Mouse (Mus musculus) myocyte (in vitro differentiated cells): ENCODE results near the gene Msi1. TPM values are rescaled to one million over a fixed set of nuclear protein-coding genes. Genes with fewer than 3 reads are reported as not detected.
"Not testable (repeated sequence)": the region's sequence is repeated elsewhere in the genome, so short reads cannot be mapped to it uniquely, and the experiment has no call there.

Experiments
- H3K27me3 ChIP-seq: one replicate; pipeline ENCODE4 v1.6.1; 2011; ENCODE audit not compliant: control insufficient read depth, insufficient read depth, insufficient read length
- H3K36me3 ChIP-seq: one replicate; pipeline ENCODE4 v1.6.1; 2011; ENCODE audit not compliant: control insufficient read depth, insufficient read depth
- H3K4me2 ChIP-seq: one replicate; pipeline ENCODE4 v1.6.1; 2011; ENCODE audit warnings: low read depth, control low read depth
- H3K4me3 ChIP-seq: one replicate; pipeline ENCODE4 v1.5.1; 2011; ENCODE audit warnings: mild to moderate bottlenecking, control low read depth, moderate library complexity
- H3K79me2 ChIP-seq: one replicate; pipeline ENCODE4 v1.6.1; 2011; ENCODE audit not compliant: control insufficient read depth, insufficient read depth
- H3ac ChIP-seq: one replicate; pipeline ENCODE4 v1.6.1; 2011; ENCODE audit not compliant: control insufficient read depth, insufficient read length
- CEBPB ChIP-seq: IDR thresholded peaks from 2 replicates; pipeline ENCODE4 v1.6.1; 2011; ENCODE audit warnings: mild to moderate bottlenecking, moderate library complexity; ENCODE audit not compliant: poor library complexity, insufficient read depth, severe bottlenecking
- E2F4 ChIP-seq: IDR thresholded peaks from one replicate; pipeline ENCODE4 v1.6.1; 2011; ENCODE audit warnings: mild to moderate bottlenecking, control low read depth, moderate library complexity; ENCODE audit not compliant: insufficient read depth
- MAX ChIP-seq: IDR thresholded peaks from one replicate; pipeline ENCODE4 v1.6.1; 2011; ENCODE audit warnings: low read depth, mild to moderate bottlenecking, control low read depth
- MYOD1 ChIP-seq, 3 experiments: IDR thresholded peaks; one replicate each; pipeline ENCODE4 v1.6.1; 2011; ENCODE audit warnings: control low read depth in 2 of 3, low read depth in 2 of 3, mild to moderate bottlenecking in 2 of 3, moderate library complexity in 1 of 3; ENCODE audit not compliant: insufficient read length in 2 of 3, control insufficient read depth in 1 of 3
- MYOG ChIP-seq, 3 experiments: IDR thresholded peaks; one replicate each; pipeline ENCODE4 v1.6.1; 2011; ENCODE audit warnings: control low read depth in 2 of 3, low read depth in 2 of 3, mild to moderate bottlenecking in 2 of 3; ENCODE audit not compliant: insufficient read length in 2 of 3, control insufficient read depth in 1 of 3, insufficient read depth in 1 of 3
- POLR2A ChIP-seq: IDR thresholded peaks from one replicate; pipeline ENCODE4 v1.6.1; 2011; ENCODE audit warnings: low read depth, mild to moderate bottlenecking, control low read depth, moderate library complexity; ENCODE audit not compliant: insufficient read length
- POLR2AphosphoS2 ChIP-seq: IDR thresholded peaks from one replicate; pipeline ENCODE4 v1.6.1; 2011; ENCODE audit warnings: low read depth, control low read depth; ENCODE audit not compliant: insufficient read length
- REST ChIP-seq: IDR thresholded peaks from one replicate; pipeline ENCODE4 v1.6.1; 2011; ENCODE audit warnings: mild to moderate bottlenecking, control low read depth, moderate library complexity; ENCODE audit not compliant: insufficient read depth, insufficient read length
- SRF ChIP-seq: IDR thresholded peaks from one replicate; pipeline ENCODE4 v1.6.1; 2011; ENCODE audit warnings: low read depth; ENCODE audit not compliant: control insufficient read depth, insufficient read length
- TCF12 ChIP-seq: IDR thresholded peaks from one replicate; pipeline ENCODE4 v1.6.1; 2011; ENCODE audit warnings: mild to moderate bottlenecking, control low read depth; ENCODE audit not compliant: poor library complexity, insufficient read depth, severe bottlenecking
- TCF3 ChIP-seq: IDR thresholded peaks from one replicate; pipeline ENCODE4 v1.6.1; 2011; ENCODE audit warnings: low read depth, control low read depth; ENCODE audit not compliant: insufficient read length
- USF1 ChIP-seq: IDR thresholded peaks from one replicate; pipeline ENCODE4 v1.6.1; 2011; ENCODE audit warnings: low read depth, mild to moderate bottlenecking, control low read depth, moderate library complexity
- polyA plus RNA-seq: library from polyadenylated mRNA; unstranded; fragments of >200 nt; fragmentation: generic; extraction: Trizol; gene quantifications from one replicate; pipeline ENCODE4 v1.2.1, GENCODE M21; 2012; ENCODE audit warnings: missing spikeins

The Msi1 gene
- polyA plus RNA-seq, 1 experiment, result 0.31 TPM

GRCm38 (mm10) chr5:115490638-115491000 lies 61.2 kb downstream of the Msi1 start:
- Histone ChIP-seq H3K4me3 (peak overlapping the region; percentile 17), H3K36me3 (no peaks in the 10 kb centered on the region), H3K79me2 (no peaks in the 10 kb centered on the region), H3K27me3 (no peaks in the 10 kb centered on the region), H3K4me2 (peak overlapping the region; percentile 81), H3ac (peak overlapping the region; percentile 42)
- TF ChIP-seq TCF3 (no peak), CEBPB (no peak), MYOG (IDR thresholded peaks at IDR 0.05; ENCODE audit: control insufficient read depth in 1 of 3, insufficient read depth in 1 of 3, insufficient read length in 2 of 3, low read depth in 2 of 3) (no peak), POLR2A (no peak), TCF12 (no peak), USF1 (no peak), MYOD1 (IDR thresholded peaks at IDR 0.05; ENCODE audit: control insufficient read depth in 1 of 3, insufficient read length in 2 of 3, low read depth in 2 of 3) (no peak)

GRCm38 (mm10) chr5:115491076-115491475 lies 61.7 kb downstream of the Msi1 start:
- TF ChIP-seq MYOG (IDR thresholded peaks at IDR 0.05; ENCODE audit: control insufficient read depth in 1 of 3, insufficient read depth in 1 of 3, insufficient read length in 2 of 3, low read depth in 2 of 3) (no peak), TCF3 (no peak), SRF (no peak), MYOD1 (IDR thresholded peaks at IDR 0.05; ENCODE audit: control insufficient read depth in 1 of 3, insufficient read length in 2 of 3, low read depth in 2 of 3) (no peak), POLR2AphosphoS2 (no peak), E2F4 (no peak), REST (no peak), POLR2A (no peak), USF1 (no peak), MAX (no peak), CEBPB (no peak)
- Histone ChIP-seq H3K4me2 (peak overlapping the region; percentile 81), H3K36me3 (no peaks in the 10 kb centered on the region), H3K79me2 (no peaks in the 10 kb centered on the region), H3K27me3 (no peaks in the 10 kb centered on the region), H3ac (no peak overlapping the region), H3K4me3 (peak overlapping the region; percentile 17)

GRCm38 (mm10) chr5:115491771-115492322 lies 62.4 kb downstream of the Msi1 start:
- no peaks in the 10 kb centered on the region for H3K79me2 ChIP-seq
- TF ChIP-seq POLR2A, result peak; percentile 62
- TF ChIP-seq POLR2AphosphoS2, result peak; percentile 10
- TF ChIP-seq MYOD1 (IDR thresholded peaks at IDR 0.05; ENCODE audit: control insufficient read depth in 1 of 3, insufficient read length in 2 of 3, low read depth in 2 of 3), result peak in 2 of 3 experiments; percentile 93 to 95
- TF ChIP-seq TCF3, result peak; percentile 88
- TF ChIP-seq CEBPB, result peak; percentile 79
- no peak for TF ChIP-seq REST
- TF ChIP-seq MAX, result no peak
- peak; percentile 55 to 98 (median 94) for TF ChIP-seq MYOG (IDR thresholded peaks at IDR 0.05; ENCODE audit: control insufficient read depth in 1 of 3, insufficient read depth in 1 of 3, insufficient read length in 2 of 3, low read depth in 2 of 3)
- TF ChIP-seq USF1, result no peak
- TF ChIP-seq E2F4, result no peak
- TF ChIP-seq TCF12, result peak; percentile 85
- no peak for TF ChIP-seq SRF
- H3K27me3 ChIP-seq, result no peaks in the 10 kb centered on the region
- H3ac ChIP-seq, result no peak overlapping the region
- H3K36me3 ChIP-seq, result no peaks in the 10 kb centered on the region
- H3K4me3 ChIP-seq, result peak overlapping the region; percentile 17
- peak overlapping the region; percentile 81 for H3K4me2 ChIP-seq

GRCm38 (mm10) chr5:115492711-115493335 lies 63.4 kb downstream of the Msi1 start:
- Histone ChIP-seq H3K27me3 (no peaks in the 10 kb centered on the region), H3K4me2 (peak overlapping the region; percentile 81), H3K36me3 (no peaks in the 10 kb centered on the region), H3K4me3 (peak overlapping the region; percentile 17), H3ac (no peak overlapping the region), H3K79me2 (no peaks in the 10 kb centered on the region)
- TF ChIP-seq MAX (peak; percentile 50), E2F4 (no peak), CEBPB (peak; percentile 52; the same call in 1 of the 2 replicates)

- peak overlapping the region; percentile 7 for H3K4me2 ChIP-seq
- no peaks in the 10 kb centered on the region for H3K79me2 ChIP-seq
- no peaks in the 10 kb centered on the region for H3K27me3 ChIP-seq
- no peak overlapping the region for H3K4me3 ChIP-seq
- no peak overlapping the region for H3ac ChIP-seq
- TF ChIP-seq SRF, result no peak
- no peak for TF ChIP-seq REST
- no peak for TF ChIP-seq POLR2AphosphoS2
- TF ChIP-seq POLR2A, result no peak
- no peak for TF ChIP-seq MAX
- TF ChIP-seq CEBPB, result no peak
- TF ChIP-seq E2F4, result no peak
- TF ChIP-seq MYOD1 (IDR thresholded peaks at IDR 0.05; ENCODE audit: control insufficient read depth in 1 of 3, insufficient read length in 2 of 3, low read depth in 2 of 3), result no peak
- no peak for TF ChIP-seq TCF3
- TF ChIP-seq USF1, result no peak
- TF ChIP-seq TCF12, result no peak
- H3K36me3 ChIP-seq, result no peaks in the 10 kb centered on the region
Observed at GRCm38 (mm10) chr5:115493441-115493840, 64.0 kb downstream of the Msi1 start.

- not testable (repeated sequence) for H3K79me2 ChIP-seq, H3K4me2 ChIP-seq, H3K27me3 ChIP-seq, H3K36me3 ChIP-seq, H3K4me3 ChIP-seq, H3ac ChIP-seq
Observed at GRCm38 (mm10) chr5:115495618-115496017, 66.2 kb downstream of the Msi1 start.
